Mouse (Mus musculus): Measurements from ENCODE around the gene Ilf2. TPM values are rescaled to one million over a fixed set of nuclear protein-coding genes. Genes with fewer than 3 reads are reported as not detected.

Gene Ilf2
- total RNA-seq, 2 experiments from 2014 or later, result 107 to 109 TPM

DNA sequence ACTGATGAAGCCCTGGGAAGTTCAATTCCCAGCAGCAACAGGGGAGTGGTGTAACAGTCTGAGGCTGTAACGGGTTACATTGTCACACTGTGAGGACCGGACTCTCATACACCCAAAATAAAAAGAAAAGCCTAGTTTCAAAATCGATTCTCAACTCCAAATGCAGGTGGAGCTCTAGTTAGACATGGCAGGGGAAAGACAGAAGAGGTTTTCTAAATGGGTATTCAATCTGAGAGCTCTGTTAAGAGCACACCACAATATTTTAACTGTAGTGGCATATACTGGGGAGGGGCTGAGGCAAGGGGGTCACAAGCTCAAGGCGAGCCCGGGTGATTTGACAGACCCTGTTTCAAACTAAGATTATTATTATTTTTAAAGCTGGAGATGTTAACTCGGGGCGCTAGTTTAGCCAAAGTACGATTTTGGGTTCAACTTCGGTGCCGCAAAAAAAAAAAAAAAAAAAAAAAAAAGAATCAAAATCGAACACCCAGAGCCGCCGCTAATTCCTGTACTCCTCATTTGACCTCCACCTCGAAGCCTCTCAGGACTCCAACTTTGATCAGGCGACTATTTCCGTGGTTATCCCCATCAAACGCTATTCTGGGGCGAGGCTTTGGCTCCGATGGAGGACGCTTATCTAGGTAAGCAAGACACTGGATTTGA lies 32.5 kb downstream of the Ilf2 start:
- no peak for DNase-seq (ENCODE audit: low spot score in 2 of 2)

DNA sequence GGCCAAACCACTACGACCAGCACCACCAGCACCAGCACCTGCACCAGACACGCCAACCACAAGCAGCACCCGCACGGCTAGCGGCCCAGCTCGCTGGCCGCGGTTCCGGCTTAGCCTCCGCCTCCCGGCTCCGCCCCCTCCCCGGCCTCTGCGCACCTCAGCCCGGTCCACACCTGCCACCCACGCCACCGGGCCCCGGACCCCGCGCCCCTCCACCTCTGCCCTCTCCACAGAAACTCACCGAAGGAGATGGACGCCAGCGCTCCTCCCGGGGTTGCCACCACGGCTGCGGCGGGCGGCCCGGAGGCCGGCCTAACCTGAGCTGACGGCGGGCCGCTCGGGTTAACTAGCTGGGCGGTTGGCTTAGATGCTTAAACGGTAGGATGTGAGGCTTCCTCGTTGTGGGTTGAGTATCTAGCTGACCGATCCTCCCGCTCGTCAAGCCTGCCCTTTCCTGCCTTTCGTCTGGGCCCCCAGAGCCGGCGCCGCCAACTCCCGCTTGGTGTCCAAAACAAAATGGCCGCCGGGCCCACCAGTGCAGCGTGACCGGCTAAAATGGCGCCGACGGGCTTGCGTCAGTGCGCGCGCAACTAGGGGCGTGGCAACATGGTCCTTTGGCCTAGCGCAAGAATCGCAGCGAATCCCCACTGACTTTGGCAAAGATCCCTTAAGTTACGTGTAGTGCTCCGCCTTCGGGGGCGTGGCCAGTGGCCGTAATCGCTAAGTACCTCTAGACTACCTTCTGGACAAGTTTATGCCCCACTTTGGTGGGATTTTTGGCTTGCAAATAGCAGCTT lies 33.2 kb downstream of the Ilf2 start, which contains the start of gene Chtop:
Chtop (minus strand) TSS at position 549 of the 797 bp plus-strand sequence.
- DNase-seq (ENCODE audit: low spot score in 2 of 2), result peak; percentile 99 to 100

DNA sequence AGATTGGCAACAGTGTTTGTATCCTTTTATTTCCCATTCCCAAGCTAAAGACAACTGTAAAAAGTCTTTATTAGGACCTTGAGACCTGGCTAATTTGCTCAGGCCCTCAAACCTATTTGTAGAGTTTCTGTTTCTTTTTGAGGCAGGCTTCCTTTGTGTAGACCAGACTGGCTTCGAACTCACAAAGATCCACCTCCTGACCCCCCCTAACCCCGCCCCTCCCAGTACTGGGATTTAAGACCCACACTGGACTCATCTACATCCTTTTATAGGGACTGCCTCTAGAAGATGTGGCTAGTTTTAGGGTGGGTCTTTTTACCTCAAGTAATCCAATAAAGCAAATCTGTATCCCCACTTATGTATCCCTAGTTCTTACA lies 33.8 kb downstream of the Ilf2 start:
- no peak for DNase-seq (ENCODE audit: low spot score in 2 of 2)

DNA sequence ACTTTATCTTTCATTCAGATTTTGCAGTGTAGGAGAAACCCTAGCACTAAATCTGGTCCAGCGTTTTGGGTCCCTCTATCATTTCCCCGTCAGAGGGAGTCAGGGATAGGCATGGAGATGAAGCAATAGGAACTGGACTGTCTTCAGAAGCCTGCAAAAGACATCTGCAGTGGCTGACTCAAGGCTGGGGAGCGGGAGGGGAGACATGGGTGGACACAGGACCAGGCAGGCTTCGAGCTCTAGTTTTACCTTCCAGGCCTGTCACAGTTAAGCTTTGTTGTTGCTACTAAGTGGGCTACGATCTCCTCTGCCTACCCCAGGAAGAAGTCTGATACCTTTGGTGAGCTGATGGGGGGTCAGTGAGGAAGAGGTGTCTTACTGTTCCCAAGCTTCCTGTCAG lies 36.4 kb downstream of the Ilf2 start:
- no peak for DNase-seq (ENCODE audit: low spot score in 2 of 2)

DNA sequence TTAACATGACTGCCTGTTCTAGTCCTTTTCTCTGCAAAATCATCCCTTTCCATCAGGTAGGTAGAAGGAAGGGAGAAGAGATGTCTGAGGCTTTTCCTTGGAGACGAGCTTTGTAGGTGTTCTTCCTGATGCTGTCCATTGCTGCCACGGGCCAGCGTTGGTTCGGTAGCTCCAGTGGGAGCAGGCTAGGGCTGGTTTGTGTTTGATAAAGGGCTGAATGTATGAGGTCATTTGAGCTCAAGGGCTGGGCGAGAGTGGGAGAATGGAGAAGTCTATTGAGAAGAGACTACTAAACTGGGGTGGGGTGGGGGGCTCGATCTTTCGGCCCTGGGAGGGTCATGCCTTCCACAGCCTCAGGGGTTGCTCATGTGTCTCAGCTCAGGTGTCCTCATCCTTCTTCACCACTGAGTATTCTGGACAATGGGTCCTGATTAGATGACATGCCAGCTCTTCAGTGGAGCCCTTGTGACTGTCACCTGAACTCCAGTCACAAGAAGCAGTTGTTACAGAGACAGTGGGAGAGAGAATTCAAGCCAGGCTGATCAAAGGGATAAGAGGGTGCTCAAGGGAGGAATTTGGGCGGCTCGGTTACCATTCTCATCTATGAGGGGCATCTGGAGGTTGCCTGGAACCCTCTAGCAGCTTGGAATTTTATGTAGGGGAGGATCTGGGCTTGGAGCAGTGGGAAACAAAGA lies 37.2 kb downstream of the Ilf2 start:
- DNase-seq (ENCODE audit: low spot score in 2 of 2), result no peak

DNA sequence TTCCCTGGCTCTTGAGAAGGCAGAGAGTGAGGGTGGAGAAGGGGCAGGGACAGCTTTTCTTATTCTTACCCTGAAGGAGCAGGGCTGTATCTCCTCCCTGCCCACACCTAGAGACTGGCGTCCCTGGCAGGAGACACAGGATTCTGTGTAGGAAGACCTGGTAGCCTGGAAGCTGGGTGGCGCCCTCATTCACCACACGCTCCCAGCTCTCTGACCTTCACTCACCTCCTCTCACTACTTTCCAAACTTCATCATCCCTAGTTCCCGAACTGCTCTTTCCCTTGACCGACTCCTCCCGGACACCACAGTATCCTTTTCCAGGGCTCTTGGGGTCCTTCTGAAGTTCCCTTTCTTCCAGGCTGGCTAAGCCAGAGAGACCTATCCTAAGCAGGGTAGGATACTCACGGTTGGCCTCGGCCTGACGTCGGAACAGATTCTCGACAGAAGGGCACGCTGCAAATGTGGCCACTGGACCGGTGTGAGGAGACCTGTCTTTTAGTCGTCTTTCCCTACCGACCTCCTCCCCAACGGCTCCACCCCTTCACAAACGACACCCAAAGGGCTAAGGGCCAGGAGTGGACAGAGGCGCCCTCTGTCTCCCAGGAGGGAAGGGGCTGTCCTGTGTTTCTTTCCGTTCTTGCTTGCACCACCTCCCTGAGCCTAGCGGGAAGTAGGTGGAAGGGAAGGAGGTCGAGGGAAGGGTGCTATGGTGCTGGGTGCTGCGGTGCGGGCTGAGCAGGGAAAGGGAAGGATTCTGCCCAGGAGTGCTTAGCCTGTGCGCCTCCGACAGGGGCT lies 38.1 kb downstream of the Ilf2 start, which contains the start of the genes S100a1 and S100a13:
S100a1 (minus strand) TSS at position 597 of the 795 bp plus-strand sequence.
S100a13 (plus strand) TSS at position 640 of the 795 bp plus-strand sequence.
- peak; percentile 42 to 70 for DNase-seq (ENCODE audit: low spot score in 2 of 2)

DNA sequence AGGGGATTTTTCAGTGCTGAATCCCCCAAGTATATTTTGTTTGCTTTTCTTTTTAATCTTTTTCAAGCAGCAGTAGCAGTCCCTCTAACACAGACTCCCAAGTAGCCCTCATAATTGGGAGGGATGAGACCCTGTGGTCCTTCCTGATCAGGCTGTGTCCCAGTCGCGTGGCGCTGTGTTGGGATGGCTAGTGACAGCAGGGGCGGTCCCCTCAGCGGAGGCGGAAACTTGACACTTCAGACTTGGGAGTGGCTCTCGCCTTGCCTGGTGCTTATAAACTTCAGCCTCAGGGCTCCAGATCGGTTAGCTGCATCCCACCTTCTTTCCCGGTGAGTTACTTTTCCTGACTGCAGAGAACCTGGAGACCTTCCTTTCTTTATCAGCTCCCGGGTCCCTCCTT lies 38.8 kb downstream of the Ilf2 start:
- peak in 1 of 2 experiments; percentile 45 for DNase-seq (ENCODE audit: low spot score in 2 of 2)

DNA sequence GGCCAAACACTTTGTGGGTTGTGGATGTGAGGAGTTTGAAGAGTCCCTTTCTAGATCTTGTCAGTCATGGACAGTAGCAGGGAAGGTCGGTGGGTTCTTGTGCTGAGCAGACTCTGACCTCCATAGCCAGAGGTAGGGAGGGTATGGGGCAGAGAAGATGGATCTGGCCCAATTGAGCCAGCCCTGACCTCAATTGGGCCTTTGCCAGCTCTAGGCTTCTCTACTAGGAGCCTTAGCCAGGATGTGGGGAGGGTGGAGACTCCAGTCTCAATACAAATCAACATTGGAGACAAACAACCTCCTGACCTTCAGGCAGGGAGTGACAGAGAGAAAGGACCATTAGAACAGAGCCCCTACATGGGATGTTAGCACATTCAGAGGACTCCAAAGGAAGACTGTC lies 39.3 kb downstream of the Ilf2 start:
- DNase-seq (ENCODE audit: low spot score in 2 of 2), result no peak

DNA sequence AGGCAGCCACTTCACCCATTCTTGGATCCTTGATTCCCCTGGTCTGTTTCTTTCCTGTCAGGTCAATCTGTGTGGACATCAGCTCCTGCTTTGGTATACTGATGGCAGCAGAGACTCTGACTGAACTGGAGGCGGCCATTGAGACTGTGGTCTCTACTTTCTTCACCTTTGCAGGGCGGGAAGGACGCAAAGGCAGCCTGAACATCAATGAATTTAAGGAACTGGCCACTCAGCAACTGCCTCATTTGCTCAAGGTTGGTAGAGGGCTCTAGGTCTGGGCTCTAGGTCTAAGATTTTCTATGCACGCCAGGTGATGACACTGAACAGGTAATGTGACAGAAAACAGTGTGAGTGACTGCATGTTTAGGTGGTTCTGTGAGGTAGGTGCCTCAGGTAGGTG lies 39.9 kb downstream of the Ilf2 start:
- DNase-seq (ENCODE audit: low spot score in 2 of 2), result no peak

DNA sequence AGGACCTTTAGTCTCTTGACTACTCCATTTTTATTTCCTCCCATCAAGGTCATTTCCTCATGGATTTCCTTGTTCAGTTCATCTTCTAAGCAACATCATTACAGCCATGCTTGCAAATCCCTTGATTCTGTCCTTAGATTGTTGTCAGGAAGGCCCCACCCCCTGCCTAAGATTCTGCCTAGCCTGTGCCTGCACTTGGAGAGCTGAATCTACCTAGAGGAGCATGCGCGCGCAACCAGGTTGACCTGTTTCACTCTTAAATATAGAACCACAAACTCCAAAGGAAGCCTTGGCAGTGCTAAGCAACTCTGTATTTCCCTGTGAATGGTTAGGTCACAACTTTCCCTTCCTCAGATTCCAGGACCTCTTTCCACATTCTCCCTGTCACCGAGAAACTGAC lies 41.8 kb downstream of the Ilf2 start:
- no peak for DNase-seq (ENCODE audit: low spot score in 2 of 2)

DNA sequence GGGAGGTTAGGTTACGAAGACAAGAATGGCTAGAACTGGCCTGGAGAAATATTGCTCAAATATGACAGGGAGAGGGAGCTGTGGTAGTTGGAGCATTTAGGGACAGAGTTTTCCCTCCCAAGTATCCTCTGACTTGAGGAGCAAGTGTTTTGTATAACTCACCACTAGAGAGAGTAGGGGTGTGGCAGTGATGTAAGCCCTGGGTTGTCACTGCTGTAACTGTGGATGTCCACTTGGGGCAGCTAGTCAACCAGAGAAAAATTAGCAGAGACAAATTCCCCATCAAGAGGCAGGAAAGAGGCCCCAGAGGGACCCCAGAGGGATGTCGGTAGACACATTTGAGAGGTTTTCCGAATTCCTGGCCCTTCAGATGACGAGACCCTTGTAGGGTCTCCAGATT lies 49.5 kb downstream of the Ilf2 start:
- DNase-seq (ENCODE audit: low spot score in 2 of 2), result peak; percentile 39 to 61

DNA sequence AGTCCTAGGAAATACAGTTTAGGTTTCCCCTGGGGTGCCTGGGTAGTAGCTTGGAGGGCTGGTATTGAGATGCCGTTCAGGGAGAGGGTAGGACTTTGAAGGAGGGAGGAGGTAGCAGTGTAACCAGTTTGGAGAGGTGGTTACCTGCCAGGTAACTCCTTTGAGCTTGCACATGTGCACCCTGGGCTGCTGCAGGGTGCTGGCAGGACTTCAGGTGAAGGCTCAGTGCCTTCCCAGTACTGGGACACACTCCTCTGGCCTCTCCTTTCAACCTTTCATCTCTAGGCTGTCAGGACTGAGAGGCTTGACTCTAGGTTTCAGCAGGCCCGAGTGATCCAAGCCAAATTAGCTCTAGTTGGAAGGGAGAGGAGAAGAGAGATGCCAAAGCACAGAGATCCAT lies 50.1 kb downstream of the Ilf2 start:
- no peak for DNase-seq (ENCODE audit: low spot score in 2 of 2)

DNA sequence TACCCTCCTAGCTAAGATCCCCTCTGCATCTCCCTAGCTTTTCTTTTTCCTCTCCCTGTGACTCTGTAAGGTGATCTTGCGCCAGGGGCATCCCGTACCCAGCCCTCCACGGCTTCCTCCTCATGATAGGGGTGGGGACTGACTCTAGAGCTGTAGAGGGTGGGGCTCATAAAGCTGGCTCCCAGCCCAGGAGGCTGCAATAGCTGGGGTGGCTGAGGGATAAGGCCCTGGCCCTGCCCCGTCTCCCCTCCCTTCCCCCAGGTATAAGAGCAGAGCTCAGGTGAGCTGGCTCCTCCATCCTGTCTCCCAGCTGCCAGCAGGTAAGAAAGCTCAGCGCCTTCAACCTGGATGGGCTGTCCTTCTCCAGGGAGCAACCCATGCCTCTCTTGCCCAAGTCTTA lies 50.7 kb downstream of the Ilf2 start, which contains the start of gene S100a14:
S100a14 (plus strand) TSS at position 277 of the 400 bp plus-strand sequence.
- DNase-seq (ENCODE audit: low spot score in 2 of 2), result no peak

DNA sequence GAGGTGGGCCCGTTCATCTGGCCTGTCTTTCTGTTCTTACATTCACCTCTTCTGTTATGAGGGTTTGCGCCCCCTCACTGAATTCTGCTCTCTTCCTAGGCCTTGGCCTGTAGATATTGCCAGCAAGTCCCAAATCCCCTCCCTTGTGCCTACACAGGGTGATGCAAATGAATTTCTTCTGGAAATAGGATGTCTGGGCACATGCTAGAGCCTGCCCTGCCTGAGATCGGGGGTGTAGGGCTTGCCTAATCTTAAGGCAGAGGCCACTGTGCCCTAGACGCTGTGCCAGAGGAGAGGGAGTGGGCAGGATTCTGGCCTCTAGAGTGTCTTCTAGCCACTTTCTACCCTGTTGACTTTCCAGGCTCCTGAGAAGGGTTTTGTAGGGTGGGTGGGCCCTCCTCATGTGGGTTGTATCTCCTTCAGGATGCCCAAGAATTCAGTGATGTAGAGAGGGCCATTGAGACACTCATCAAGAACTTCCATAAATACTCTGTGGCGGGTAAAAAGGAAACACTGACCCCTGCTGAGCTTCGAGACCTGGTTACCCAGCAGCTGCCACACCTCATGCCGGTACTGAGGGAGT lies 51.5 kb downstream of the Ilf2 start:
- no peak for DNase-seq (ENCODE audit: low spot score in 2 of 2)

DNA sequence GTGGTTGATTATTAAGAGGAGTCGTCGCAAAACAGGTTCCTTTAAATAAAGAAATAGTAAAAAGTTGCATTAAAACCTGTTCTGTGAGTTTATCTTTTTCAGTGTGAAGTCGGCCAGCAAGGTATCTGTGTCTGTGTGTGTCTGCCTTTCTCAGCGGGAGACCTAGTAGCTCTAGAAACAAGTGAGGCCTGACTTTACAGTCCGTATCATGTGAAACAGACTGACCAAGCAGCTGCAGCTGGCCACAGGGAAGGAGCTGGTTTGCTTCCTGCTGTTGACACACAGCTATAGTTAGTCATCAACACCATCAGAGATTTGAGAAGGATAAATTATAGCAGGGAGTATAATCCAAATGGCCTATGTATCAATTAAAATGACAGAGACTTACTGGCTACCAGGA lies 55.8 kb downstream of the Ilf2 start:
- no peak for DNase-seq (ENCODE audit: low spot score in 2 of 2)

DNA sequence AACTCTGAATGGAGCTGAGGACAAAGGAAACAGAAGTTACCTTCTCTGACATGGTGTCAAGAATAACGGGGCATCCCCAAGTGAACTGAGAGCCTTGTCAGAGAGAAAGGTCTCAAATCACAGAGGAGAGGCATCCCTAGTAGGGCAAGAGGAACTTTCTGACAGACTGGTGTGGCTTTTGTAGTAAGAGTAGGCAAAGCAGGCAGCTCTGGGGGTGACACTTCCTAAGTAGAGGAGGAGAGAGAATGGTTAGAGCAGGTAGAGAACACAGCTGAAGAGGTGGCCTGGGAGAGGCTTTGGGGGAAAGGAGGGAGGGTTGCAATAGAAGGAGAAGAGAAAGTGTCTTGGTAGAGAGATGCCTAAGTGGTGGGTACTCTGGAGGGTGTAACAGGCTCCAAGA lies 59.5 kb downstream of the Ilf2 start:
- DNase-seq (ENCODE audit: low spot score in 2 of 2), result no peak

DNA sequence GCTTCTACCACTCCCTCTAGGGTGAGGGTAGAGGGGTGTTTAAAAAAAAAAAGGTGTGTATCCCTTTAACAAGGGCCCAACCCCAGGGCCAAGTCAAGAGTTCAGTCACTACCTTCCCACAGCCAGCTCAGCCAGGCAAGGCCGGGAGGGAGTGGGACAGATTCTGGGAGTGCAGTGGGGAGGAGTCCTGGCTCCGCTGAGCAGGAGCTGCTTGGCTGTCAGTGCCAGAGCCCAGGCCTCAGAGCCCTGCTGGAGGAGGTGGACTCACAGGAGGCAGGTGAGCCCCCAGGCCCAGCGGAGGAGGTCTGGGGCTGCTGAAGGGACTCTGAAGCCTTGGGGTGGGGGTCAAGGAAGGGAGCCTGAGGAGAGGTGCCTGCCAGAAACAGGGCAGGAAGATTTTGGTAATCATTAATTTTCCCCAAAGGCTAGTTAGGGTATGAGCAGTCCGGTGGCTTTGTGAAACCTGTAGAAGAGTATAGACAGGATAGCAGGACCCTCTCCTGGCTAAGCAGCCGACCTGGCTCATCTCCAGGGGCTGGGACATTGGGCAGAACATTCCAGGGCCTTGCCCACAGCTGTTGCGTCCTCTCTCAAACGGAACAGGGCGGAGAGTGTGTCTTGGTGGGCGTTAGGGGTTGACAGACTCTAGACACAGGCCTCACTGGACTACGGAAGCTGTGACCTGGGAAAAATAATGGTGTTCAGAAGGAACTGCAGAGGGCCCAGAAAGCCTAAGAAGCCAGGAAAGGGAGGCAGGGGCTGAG lies 61.4 kb downstream of the Ilf2 start, which contains the start of gene S100a16:
S100a16 (plus strand) TSS at position 114 of the 764 bp plus-strand sequence.
- DNase-seq (ENCODE audit: low spot score in 2 of 2), result peak; percentile 55 to 60

DNA sequence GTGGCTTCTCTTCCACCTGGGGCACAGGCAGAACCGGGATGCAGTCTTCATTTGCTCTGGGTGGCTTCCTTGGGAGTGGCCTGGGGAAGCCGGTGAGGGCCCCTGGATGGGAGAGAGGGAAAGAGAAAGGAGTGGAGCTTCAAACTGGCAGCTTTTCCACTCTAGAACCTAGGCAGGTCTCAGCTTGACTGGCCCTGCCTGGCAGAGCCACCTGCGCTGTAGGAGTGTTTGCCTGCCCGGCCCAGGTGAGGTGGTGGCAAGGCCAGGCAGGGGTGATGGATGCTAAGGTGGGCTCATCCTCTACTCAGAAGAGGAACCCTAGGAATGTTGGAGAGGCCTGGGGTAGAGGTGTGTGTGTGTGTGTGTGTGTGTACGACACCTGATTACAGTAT lies 62.0 kb downstream of the Ilf2 start:
- no peak for DNase-seq (ENCODE audit: low spot score in 2 of 2)

All from layer of hippocampus, postnatal 10 days (tissue).